Mouse (Mus musculus) layer of hippocampus, adult 11-12 months (tissue): Measurements from ENCODE around the gene Lypla2.
A peak's percentile ranks its signal among the peaks of the same experiment; 100 is the strongest.
"Not testable (repeated sequence)": the region's sequence is repeated elsewhere in the genome, so short reads cannot be mapped to it uniquely, and the experiment has no call there.

Experiments used
- DNase-seq: peaks from one replicate; pipeline ENCODE4 v3.0.0; 2022; ENCODE audit warnings: low spot score

The Lypla2 gene

GRCm38 (mm10) chr4:135972556-135972906 is at the start of gene Lypla2:
Lypla2 (minus strand) TSS chr4:135972626.
- DNase-seq = peak; percentile 90

DNA sequence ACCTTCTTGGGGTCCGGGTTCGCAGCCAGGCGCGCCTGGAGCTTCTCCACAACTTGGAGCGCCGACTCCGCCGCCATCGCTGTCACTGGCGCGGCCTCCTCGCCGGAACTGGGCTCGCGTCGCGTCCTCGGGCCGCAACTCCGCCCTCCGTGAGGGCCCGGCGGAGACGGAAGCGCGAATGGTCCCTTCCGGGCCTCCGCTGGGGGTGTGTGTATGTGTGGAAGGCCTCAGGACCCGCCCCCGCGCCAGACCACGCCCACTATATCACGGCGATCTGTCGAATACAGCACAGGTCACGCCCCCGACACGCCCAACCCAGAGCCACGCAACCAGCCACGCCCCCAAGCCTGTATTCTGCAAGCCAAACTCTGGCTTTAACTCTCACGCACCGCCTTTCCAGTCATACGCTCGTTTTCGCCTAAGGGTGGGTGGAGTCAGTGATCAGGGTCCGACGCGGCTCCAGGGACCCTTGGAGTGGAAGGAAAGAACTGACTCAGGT is 49.2 kb upstream of the Lypla2 start, which contains the start of gene Eloa:
Gene Eloa (minus strand): TSS at position 215 of the 499 bp plus-strand sequence.
- DNase-seq = peak; percentile 100

DNA sequence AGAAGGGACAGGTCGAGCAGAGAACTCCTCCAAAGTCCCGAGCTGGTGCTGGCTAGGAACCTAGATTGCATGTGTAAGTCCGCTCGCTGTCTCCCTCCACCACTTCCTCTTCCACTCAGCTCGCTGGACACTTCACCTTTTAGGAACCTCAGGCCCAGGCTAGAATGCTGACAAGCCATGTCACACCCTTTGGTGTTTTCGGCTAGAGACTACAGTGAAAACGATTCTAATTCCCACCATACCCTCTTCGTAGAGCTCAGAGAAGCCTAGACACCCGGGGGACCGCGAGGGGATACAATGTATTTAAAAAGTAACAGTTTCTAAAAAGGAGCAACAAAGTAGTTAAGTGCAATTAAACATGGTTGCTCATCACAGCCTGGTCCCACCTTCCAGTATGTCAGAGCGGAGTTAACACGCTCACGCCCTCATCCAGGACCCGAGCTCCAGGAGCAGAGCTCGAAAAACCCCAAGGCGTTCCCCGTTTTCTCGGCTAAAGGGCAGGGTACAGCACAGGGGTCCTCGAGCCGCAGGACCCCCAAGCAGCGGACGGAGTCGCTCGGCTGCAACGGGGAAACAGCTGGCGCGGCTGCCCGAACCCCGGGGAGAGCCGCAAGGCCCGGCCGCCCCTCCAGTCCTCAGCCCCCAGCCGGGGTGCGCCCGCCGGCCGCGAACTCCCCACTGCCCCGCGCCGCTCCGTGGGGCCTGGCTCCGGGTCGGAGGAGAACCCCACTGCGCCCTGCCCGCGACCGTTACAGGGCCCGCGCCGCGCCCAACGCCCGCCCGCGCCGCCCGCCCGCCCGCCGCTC is 48.5 kb upstream of the Lypla2 start:
- peak; percentile 21 for DNase-seq

- no peak for DNase-seq
These were observed 43.7 kb upstream of the Lypla2 start for GRCm38 (mm10) chr4:136016059-136016602.

- DNase-seq = no peak
These were observed 38.2 kb upstream of the Lypla2 start for GRCm38 (mm10) chr4:136010586-136010985.

DNA sequence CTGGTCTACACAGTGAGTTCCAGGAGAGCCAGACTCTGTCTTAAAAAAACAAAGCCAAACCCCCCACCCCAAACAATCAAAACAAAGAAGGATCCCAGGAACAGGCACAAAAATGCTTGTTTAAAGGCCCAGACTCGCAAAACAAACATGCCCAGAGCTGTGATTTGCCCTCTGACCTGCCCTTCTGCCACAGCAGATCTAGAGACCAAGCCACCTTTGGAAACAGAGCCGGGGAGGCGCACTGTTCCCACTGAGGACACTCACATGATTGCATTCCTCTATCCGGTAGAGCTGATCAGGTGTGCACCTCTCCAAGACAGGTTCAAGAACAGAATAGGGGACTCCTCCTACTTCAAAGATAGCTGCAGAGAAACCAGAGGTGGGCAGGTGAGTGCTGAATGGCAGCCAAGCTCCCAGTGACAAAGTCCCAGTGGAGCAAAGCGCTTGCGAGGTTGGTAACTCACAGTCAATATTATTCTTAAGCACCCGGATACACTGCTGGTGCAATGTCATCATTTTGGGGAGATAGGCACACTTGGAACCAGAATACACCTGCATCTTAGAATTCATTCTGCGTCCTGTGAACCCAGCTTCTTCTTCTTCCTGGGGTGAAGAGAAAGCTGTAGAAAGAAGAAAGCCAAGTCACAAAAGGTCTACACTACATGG is 36.5 kb upstream of the Lypla2 start:
- no peak for DNase-seq

GRCm38 (mm10) chr4:136006821-136007220 is 34.4 kb upstream of the Lypla2 start:
- no peak for DNase-seq

DNA sequence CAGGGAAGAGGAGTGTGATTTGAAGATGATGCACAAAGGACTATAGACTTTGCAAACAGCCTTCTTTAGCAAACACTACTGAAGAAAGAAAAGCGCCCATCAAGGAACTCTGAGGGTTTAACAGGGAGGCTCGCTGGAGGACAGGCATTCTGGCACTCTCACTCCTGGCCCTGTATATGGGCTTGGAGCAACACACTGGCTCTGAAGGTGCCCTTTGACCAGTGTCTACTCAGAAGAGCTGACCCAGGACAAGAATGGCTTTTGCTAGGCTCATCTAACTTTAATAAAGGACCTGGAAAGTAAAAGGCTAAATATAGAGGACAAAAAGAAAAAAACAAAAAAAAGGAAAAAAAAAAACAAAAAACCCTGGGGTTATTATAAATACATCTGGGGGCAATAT is 32.5 kb upstream of the Lypla2 start:
- no peak for DNase-seq

GRCm38 (mm10) chr4:136004107-136004675 is 31.8 kb upstream of the Lypla2 start:
- DNase-seq = no peak

- no peak for DNase-seq
These were observed 22.7 kb upstream of the Lypla2 start for GRCm38 (mm10) chr4:135995118-135995517.

- no peak for DNase-seq
These were observed 21.5 kb upstream of the Lypla2 start for GRCm38 (mm10) chr4:135993941-135994340.

GRCm38 (mm10) chr4:135987714-135988113 is 15.3 kb upstream of the Lypla2 start:
- no peak for DNase-seq

DNA sequence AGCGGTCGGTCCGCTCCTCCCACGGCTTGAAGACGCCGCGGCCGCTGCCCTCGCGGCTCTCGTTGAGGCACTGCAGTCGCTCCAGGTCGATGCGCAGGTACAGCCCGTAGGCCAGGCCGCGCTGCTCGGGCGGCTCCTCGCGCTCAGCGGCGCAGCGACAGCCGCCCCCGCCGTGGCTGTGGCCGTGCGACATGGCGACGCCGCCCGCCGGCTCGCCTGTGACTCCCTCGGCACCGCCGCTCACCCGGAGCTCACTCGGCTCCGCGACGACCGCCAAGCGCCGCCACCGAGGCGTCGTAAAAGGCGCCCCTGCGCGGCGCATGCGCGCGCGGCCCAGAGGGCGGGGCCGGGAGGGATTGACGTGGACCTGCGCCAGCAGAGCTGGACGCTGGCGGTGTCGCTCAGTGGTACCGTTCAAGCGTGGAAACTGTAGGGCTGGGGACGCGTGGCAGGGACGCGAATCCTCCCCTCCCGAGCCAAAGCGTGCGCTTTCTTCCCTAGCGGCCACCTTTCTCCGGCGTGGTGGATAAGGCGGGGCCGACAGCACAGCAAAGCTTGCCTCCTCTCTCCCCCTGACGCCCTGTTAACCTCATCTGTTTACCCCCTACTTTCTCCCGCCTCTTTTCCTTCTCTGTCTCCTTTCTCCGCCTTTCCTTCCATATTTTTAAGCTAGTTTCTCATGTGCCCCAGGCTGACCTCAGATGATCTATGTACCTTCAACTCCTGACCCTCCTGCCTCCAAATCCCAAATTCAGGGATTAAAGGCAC is 14.7 kb upstream of the Lypla2 start, which contains the start of gene Pithd1:
Gene Pithd1 (minus strand): TSS at position 322 of the 768 bp plus-strand sequence.
- peak; percentile 93 for DNase-seq

DNA sequence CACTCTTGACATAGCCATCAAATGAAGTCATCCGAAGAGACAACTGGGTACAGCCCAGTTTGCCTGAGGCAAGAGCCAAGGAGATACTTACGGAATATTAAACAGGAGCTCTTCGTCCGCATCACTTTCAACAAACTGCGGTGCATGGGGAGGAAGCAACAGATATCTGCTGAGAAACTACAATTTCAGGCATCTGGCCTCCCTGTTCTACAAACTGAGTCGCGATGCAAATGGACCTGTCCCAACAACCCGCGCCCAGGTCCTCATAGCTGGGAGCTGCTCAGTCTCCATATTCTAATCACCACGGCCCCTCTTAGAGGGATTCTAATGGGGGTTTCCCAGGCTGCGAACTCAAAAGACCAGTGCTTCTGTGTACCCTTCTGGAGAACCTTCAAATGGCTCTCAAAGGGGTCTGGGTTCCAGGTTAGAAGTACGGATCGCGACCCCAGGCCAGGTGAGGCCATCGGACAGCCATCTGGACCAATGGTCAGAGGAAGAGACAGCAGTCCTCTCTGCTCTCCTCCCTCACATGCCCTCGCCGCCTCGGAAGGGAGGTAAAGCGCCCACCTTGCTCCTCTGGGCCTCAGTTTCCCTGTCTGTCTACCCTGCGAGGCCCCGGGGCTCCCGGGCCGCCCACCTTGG is 14.0 kb upstream of the Lypla2 start:
- DNase-seq = no peak

- no peak for DNase-seq
These were observed 13.3 kb upstream of the Lypla2 start for GRCm38 (mm10) chr4:135985769-135986168.

DNA sequence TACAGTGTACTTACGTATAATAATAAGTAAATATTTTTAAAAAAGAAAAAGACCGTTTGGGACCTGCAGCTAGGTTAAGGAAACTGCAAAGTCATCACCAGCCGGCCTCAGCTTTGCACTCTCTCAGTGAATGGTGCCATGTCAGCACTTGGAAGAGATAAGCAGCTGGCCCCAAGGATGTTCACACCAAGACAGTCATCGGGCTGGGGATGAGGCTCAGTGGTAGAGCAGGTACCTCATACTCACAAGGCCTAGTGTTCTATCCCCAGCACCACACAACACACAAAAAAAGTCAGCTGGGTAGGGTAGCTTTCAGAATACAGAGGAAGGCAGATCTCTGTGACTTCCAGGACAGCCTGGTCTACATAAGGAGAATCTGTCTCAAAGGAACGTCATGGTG is 12.8 kb upstream of the Lypla2 start:
- DNase-seq = no peak

- DNase-seq = no peak
These were observed 12.1 kb upstream of the Lypla2 start for GRCm38 (mm10) chr4:135984556-135984955.

DNA sequence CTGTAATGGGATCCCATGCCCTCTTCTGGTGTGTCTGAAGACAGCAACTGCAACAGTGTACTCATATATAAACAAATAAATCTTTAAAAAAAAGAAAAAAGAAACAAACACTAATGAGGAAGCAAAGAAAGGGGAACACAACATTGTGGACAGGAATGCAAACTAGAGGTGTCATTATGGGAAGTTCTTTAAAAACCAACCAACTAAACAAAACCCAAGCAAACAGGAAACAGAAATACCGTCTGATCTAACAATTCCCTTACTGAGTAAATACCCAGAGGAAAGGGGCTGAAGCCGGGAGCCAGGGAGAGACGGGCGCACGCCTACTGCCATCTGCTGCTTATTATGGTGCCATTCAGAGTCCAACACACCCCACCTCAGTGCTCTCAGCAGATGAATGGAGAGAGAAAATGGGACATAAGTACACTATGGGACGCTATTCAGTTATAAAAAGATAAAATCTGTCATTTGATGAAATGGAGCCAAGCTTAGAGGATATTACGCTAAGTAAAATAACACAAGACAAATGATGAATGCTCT is 9.2 kb upstream of the Lypla2 start:
- peak; percentile 84 for DNase-seq

DNA sequence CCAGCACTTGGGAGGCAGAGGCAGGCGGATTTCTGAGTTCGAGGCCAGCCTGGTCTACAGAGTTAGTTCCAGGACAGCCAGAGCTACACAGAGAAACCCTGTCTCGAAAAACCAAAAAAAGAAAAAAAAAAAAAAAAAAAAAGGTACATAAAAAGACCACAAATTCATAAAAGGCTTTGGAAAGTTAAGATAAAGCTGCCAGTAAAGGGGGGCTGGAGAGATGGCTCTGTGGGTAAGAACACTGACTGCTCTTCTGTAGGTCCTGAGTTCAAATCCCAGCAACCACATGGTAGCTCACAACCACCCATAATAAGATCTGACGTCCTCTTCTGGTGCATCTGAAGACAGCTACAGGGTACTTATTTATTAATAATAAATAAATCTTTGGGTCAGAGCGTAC is 7.8 kb upstream of the Lypla2 start:
- DNase-seq = not testable (repeated sequence)

- DNase-seq = no peak
These were observed 3.7 kb upstream of the Lypla2 start for GRCm38 (mm10) chr4:135976146-135976545.
